Mouse (Mus musculus) heart, adult 9 months (tissue): ENCODE data around the gene Gm31371.
"Not testable (repeated sequence)": the region's sequence is repeated elsewhere in the genome, so short reads cannot be mapped to it uniquely, and the experiment has no call there.

Experiments
- DNase-seq, 2 experiments: peaks; one replicate each; pipeline ENCODE4 v3.0.0; 2022; ENCODE audit warnings: low spot score in 2 of 2

Gene Gm31371

DNA sequence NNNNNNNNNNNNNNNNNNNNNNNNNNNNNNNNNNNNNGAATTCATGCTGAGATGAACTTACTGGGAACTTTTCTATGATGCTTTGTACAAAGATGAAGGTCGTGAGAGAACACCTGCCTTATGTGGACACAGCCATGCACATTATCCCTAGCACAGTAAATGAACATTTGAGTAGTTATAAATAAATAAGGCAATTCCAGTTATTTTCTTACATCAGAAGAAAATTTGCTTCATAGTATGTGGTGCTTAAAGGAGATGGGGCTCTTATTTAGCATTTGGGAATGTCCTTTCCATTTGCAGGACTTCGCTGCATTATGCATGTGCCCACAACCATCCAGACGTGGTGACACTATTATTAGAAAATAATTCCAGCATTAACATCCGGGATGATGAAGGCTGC, at the start of gene Gm31371:
Gm31371 (plus strand) TSS at position 301 of the 400 bp plus-strand sequence.
- DNase-seq = not testable (repeated sequence)

DNA sequence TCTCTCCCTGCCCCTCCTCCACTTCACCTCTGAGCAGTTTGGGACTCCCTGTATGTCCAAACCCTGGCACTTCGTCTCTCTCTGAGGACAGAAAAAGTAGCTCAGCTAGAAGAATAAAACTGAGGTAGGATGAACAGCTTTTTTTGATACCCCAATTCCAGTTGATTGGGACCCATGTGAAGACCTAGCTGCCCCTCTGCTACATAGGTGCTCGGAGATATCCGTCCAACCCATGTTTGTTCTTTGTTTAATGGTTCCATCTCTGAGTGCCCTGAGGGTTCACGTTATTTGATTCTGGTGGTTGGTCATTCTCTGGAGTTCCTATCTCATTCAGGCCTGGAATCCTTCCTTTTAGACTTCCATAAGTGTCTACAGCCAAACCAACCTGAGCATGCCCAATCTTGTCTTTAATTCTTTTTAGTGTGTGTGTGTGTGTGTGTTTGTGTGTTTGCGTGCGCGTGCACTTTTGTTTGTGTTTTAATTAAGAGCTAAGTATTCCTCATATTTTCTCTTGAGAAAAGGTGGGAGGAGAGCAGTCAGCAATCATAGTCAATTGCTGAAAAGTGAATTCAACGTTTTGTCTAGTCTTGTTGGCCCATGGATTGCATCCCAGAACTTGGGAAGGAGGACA, 3.3 kb downstream of the Gm31371 start:
- not testable (repeated sequence) for DNase-seq

GRCm38 (mm10) chr8:19908841-19909321, 5.7 kb downstream of the Gm31371 start:
- DNase-seq = not testable (repeated sequence)

GRCm38 (mm10) chr8:19919086-19919485, 15.9 kb downstream of the Gm31371 start:
- not testable (repeated sequence) for DNase-seq

- peak; percentile 17 to 27 for DNase-seq
These were observed 31.1 kb downstream of the Gm31371 start for GRCm38 (mm10) chr8:19934274-19934673.

DNA sequence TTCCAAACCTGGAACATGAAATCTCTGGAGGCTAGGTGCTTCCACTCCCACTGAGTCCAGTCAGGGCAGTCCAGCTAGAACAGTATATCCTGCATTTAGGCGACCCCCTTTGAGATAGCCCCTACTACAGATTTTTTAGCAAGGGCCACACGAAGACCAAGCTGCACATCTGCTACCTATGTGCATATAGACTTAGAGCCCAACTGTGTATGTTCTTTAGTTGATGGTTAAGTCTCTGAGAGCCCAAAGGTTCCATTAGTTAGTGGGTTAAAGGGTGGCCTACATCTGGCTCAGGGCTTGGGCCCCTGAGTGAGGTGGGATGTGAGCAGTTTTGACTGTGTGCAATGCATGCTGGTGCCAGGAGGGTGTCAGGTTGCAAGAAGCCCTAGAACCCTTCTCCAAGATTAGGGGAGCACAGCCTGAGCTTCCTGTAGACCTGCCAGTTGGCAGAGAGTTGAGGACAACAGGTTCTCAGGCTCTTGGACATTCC, 32.4 kb downstream of the Gm31371 start:
- not testable (repeated sequence) for DNase-seq

DNA sequence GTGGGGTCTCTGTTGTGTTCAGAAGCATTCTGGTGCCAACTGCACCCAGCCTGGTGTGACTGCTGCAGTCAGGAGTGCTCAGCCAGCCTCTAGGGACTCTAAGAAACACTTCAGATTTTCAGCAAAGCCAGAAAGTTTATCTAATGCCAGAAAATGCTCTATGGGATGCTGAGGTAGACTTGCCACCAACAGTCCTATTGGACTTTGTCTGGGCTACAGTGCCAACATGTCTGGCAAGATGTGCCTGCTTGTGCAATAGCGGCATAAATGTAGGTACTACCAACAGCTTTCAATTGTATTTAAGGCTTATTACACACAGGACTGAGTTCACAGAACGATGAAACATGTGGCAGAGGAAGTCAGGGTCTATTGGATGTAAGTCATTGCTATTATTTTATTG, 57.7 kb downstream of the Gm31371 start:
- DNase-seq = no peak

GRCm38 (mm10) chr8:19963766-19964165, 60.6 kb downstream of the Gm31371 start:
- not testable (repeated sequence) for DNase-seq

- DNase-seq = peak; percentile 44 to 47
These were observed 65.0 kb downstream of the Gm31371 start for GRCm38 (mm10) chr8:19968151-19968550.

DNA sequence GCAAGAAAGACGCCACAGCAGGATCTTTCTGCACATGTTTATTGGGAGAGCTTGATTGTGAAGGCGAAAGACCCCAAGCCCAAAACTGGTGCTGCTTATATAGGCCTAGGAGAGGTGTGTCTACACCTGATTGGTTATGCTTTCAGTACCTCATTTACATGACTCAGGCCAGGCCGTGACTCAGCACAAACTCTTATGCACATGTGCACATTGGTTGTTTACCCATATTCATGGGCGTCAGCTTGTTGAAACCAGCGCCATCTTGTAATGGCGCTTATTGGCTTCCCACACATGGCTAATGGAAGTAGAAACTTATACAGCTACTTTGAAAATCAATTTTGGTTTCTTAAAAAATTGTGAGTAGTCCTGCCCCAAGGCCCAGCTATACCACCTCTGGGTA, 72.0 kb downstream of the Gm31371 start:
- DNase-seq = not testable (repeated sequence)
